Mouse (Mus musculus): ENCODE results near the gene Tnfrsf13c. TPM values are rescaled to one million over a fixed set of nuclear protein-coding genes. Genes with fewer than 3 reads are reported as not detected.

Tnfrsf13c gene
- total RNA-seq, 2 experiments from 2014 or later, result 0.54 to 0.79 TPM

DNA sequence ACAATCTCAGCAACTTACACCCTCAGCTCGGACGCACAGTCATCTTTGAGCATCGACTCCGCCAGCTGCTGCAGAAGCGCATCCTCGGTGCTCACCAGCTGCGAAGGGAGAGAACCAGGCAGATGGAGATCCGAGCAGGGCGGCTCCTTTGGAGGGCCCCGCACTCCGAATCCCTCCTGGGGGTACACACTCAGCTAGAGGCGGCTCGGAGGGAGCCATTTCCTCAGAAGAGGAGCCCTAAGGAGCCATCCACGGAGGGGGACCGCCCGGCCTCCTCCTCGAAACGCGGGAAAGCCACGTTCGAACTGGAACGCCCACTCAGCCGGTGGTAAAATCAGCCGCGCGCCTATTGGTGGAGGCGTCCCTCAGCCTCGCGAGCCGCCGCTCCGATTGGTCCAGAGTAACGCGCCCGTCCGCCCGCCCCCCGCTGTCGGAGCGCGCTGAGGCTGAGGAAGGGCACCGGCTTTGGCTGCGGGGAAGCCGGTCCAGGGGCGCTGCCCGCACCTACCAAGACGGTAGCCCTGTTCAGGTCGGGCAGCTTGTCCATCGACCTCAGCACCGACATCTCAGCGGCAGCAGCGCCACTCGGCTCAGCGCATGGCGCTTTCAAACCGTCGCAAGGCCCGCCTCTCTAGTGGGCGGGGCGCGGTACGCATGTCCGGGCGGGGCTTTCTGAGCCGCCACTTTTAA is 20.1 kb upstream of the Tnfrsf13c start, which contains the start of gene Cenpm:
TSS of gene Cenpm (minus strand) at position 634 of the 690 bp plus-strand sequence.
- peak within 1 kb of the TSS; percentile 43 for H3K27ac ChIP-seq
- peak within 1 kb of the TSS; percentile 85 for H3K4me3 ChIP-seq
- peak; percentile 11; the same call in 1 of the 2 replicates for TF ChIP-seq CTCF (conservative IDR thresholded peaks at IDR 0.05)
- DNase-seq (ENCODE audit: low spot score in 2 of 2), result peak; percentile 89

DNA sequence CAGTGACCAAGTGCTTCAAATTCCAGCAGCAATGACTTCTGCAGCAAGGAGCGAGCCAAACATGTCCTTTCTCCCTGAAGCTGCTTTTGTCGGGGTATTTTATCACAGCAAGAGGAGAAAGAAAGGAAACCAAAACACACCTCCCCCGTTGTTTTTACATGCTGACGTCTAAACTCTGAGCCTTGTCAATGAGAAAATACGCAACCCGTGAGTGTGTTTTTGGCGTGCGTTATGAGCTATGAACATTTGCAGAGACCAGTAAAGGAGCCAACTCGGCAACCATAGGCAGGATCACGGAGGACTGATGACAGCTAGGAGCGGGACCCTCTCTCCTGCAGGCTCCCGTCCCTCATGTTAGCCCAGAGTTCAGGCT is 19.6 kb upstream of the Tnfrsf13c start:
- no peak for DNase-seq (ENCODE audit: low spot score in 2 of 2)
- no peak for TF ChIP-seq CTCF (conservative IDR thresholded peaks at IDR 0.05)
- peak overlapping the region; percentile 85 for H3K4me3 ChIP-seq
- peak overlapping the region; percentile 43; the same call in 1 of the 2 replicates for H3K27ac ChIP-seq

DNA sequence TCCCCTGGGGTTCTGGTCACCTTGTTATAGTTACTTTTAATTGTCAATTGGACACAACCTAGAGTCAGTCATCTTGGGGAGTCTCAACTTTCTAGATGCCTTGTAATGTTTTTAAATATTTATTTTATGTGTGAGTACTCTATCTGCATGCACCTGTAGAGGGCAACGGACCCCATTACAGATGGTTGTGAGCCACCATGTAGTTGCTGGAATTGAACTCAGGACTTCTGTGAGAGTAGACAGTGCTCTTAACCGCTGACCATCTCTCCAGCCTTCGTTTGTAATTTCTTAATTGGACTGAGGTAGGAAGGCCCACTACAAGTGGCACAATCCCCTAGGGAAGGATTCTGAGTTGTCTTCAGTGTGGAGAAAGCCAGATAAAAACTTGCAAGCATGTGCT is 19.1 kb upstream of the Tnfrsf13c start:
- TF ChIP-seq CTCF (conservative IDR thresholded peaks at IDR 0.05), result no peak; the same call in 1 of the 2 replicates
- peak overlapping the region; percentile 85 for H3K4me3 ChIP-seq
- DNase-seq (ENCODE audit: low spot score in 2 of 2), result no peak
- H3K27ac ChIP-seq, result no peak overlapping the region

DNA sequence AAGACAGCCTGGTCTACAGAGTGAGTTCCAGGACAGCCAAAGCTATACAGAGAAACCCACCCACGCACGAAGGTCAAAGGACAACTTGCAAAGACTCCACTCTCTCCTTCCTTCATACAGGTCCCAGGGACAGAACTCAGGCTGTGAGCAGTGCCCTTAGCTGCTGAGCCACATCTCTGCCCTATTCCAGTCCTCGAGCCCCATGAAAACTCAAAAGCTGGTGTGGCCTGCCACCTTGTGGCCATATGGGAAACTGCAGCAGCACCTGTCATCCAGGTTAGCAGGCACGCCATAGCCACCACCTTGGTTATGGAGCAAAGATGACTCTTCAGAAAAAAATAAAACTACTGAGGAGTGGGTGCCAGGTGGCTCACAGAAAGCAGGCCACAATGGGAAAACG is 12.4 kb upstream of the Tnfrsf13c start:
- Histone ChIP-seq H3K4me3 (no peak overlapping the region), H3K27ac (no peak overlapping the region)
- peak; percentile 100 for TF ChIP-seq CTCF (conservative IDR thresholded peaks at IDR 0.05)
- DNase-seq (ENCODE audit: low spot score in 2 of 2), result peak; percentile 76 to 91

DNA sequence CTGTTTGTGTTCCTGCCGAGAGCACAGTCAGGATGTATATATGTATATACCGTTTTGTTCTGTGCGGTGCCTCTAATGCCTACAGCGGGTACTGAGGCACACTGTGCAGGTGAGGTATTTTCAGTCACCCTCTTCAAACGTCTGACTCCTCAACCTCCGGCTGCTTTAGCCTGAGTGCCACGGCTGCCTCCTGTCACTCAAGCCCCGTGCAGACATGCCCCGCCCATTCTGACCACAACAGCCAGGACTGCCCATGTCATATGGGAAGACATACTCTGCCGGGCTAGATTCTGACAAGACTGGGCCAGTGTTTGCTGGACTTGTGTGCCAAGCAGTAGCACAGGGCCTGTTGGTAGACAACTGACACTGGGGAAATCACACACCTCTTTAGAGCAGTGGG is 11.5 kb upstream of the Tnfrsf13c start:
- no peak for TF ChIP-seq CTCF (conservative IDR thresholded peaks at IDR 0.05)
- Histone ChIP-seq H3K4me3 (no peak overlapping the region), H3K27ac (no peak overlapping the region)
- no peak for DNase-seq (ENCODE audit: low spot score in 2 of 2)

DNA sequence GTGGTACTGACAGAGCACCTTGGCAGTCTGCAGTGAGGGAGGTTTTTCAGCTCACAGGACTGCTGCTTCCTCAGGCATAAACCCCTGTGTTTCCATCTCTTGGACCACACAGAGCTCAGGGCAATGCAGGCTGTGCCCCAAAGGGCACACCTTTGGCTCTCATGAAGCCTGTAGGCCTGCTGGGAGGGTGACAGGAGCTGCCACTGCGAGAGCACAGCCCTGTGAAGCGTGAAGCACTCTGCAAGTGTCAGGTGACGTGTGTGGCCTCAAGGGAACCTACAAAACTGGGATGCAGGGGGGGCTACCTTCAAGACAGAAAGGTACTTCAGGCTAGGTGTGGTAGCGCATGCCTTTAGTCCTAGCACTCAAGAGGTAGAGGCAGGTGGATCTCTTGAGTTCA is 8.5 kb upstream of the Tnfrsf13c start:
- H3K27ac ChIP-seq, result no peak overlapping the region
- no peak for DNase-seq (ENCODE audit: low spot score in 2 of 2)
- H3K4me3 ChIP-seq, result no peak overlapping the region
- no peak for TF ChIP-seq CTCF (conservative IDR thresholded peaks at IDR 0.05)

DNA sequence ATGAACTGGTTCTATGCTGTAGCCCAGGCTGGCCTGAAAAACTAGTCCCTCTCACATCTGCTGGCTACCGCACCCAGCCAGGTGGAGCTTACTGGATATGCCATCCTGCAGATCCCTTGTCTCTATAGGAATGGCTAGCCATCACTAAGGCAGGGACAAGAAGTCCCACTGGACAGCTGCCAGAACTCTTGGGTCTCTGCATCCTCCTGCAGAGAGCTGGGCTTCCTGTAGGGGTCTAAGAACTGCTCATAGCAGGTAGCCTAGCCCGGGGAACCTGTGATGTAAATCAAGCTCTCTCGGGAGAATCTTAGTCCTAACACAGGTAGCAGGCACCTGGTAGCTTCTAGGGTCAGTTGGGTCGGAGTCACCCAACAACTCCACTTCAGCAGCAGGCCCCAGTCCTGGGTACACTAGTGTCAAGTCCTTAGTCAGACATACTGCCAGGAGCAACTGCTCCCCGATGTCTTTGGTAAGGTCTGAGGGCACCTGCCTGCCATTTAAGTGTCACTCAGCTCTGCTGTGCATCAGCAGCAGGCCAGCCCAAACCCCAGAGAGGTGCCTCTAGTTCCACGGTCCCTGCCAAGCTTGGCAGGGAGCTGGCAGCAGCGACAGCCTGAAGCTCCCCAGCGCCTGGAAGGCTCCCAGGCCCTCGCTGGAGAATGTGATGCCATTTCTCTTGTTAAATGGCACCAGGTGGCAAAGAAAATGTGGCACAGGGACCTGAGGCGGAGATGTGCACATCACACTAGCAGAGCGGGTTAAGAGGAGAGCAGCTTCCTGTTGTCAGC is 7.6 kb upstream of the Tnfrsf13c start:
- H3K27ac ChIP-seq, result no peak overlapping the region
- peak; percentile 22; the same call in 1 of the 2 replicates for TF ChIP-seq CTCF (conservative IDR thresholded peaks at IDR 0.05)
- peak in 1 of 2 experiments; percentile 55 for DNase-seq (ENCODE audit: low spot score in 2 of 2)

DNA sequence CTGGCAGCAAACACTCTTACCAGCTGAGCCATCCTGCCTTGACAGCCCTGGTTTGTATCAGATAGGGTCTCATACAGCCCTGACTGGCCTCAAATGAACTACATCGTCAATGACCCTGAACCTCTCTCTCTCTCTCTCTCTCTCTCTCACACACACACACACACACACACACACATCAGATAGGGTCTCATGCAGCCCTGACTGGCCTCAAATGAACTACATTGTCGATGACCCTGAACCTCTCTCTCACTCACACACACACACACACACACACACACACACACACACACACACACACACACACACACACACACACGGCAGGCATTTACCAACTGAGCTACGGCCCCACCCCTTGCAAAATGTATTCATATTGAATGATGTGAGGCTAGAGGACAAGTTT is 6.9 kb upstream of the Tnfrsf13c start:
- no peak for TF ChIP-seq CTCF (conservative IDR thresholded peaks at IDR 0.05)
- H3K4me3 ChIP-seq, result no peak overlapping the region
- no peak for DNase-seq (ENCODE audit: low spot score in 2 of 2)
- H3K27ac ChIP-seq, result no peak overlapping the region

More for the DNA sequence above, 7.6 kb upstream of the Tnfrsf13c start:
- H3K4me3 ChIP-seq, result no peak overlapping the region

DNA sequence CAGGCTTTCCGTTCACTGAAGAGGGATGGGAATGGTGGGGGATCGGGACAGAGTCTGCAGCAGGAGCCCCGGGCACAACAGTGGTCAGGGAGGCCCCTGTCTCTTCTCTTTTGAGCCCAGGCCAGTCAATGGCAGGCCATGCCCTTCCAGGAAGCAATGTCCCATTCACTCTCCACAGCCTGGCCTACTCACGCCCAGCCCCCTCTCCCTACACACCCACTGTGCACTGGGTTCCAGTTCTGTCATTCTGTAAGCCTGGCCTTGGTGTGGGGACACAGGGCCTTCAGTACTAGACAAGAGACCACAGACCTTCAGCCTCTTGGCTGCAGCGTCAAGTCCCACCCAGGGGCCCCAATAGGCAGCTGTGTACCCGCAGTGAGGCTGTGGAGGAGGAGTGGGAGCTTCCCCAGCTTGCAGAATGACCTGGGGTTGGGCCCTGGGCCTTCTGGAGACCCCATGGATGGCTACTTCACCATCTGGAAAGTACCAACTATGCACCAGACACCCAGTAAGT is 6.0 kb upstream of the Tnfrsf13c start:
- Histone ChIP-seq H3K4me3 (no peak overlapping the region), H3K27ac (no peak overlapping the region)
- no peak for TF ChIP-seq CTCF (conservative IDR thresholded peaks at IDR 0.05)
- DNase-seq (ENCODE audit: low spot score in 2 of 2), result no peak

DNA sequence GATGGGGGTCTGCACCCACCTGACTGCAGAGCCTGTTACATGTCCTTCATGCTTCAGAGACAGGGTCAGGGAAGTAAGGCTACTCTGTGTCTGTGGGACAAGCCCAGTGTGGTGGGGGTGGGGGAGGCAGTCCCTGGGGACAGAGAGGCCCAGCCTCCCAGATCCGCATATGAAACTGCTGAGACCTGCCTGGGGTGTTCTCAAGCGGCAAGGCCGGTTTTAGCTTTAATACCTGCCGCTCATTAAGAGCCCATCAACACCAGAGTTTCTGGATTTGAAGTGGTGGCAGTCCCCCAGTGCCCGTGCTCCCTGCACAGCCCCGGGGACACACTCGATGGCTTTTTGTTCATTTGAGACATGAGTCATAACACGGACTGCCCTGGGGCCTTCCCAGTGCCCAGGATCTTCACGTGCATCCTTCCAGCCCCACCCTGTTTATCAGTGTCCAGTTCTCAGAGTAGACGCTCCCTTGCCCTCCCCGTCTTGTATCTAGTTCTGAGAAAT is 5.4 kb upstream of the Tnfrsf13c start:
- no peak overlapping the region for H3K27ac ChIP-seq
- TF ChIP-seq CTCF (conservative IDR thresholded peaks at IDR 0.05), result no peak
- H3K4me3 ChIP-seq, result no peak overlapping the region
- no peak for DNase-seq (ENCODE audit: low spot score in 2 of 2)

DNA sequence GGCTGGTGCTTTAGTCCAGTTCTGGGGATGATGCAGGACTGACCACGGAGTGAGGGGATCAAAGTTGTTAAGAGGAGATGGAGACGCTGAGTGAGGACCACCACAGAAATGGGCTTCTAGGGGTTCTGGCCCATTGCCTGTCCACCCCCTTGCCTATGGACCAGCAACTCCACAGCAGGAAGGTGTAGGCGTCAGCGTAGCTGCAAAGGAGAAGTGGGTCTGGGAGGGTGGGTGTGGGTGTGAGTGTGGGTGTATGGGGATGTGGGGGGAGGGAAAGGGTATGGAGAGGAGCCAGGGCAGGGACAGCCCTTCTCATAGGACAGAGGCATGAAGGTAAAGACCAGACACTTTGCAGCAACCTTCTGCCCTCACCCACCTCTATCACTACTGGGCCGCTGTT is 1.6 kb upstream of the Tnfrsf13c start:
- no peak overlapping the region for H3K27ac ChIP-seq
- no peak for TF ChIP-seq CTCF (conservative IDR thresholded peaks at IDR 0.05)
- no peak for DNase-seq (ENCODE audit: low spot score in 2 of 2)
- H3K4me3 ChIP-seq, result no peak overlapping the region

DNA sequence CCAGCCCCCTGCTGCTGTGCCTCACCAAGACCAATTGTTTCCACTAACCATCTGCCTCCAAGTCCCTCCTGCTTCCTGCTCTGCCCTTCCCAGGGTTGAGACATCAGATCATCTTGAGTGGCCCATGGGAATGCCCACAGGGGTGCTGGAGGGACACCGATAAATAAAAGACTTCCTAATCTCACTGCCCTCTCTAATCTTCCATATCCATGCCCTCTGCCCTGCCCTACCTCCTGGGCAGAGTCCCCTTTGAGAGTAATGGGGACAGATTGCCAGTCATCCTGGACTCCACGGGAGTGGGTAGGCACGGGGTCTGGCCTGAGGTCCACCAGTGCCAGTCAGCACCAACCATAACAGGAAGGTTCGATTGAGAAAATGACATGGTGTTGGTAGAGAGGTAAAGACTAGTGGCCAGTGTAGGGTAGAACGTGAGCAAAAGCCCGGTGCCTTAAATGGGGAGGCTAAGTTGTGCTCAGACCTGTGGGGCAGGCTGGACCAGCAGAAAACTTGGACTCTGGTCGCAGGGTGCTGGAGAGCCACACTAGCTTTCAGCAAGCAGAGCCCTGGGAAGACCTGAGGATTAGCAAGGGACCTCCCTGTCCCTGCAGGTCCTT is 540 bp upstream of the Tnfrsf13c start:
- TF ChIP-seq CTCF (conservative IDR thresholded peaks at IDR 0.05), result no peak
- no peak for DNase-seq (ENCODE audit: low spot score in 2 of 2)
- H3K4me3 ChIP-seq, result no peak overlapping the region

DNA sequence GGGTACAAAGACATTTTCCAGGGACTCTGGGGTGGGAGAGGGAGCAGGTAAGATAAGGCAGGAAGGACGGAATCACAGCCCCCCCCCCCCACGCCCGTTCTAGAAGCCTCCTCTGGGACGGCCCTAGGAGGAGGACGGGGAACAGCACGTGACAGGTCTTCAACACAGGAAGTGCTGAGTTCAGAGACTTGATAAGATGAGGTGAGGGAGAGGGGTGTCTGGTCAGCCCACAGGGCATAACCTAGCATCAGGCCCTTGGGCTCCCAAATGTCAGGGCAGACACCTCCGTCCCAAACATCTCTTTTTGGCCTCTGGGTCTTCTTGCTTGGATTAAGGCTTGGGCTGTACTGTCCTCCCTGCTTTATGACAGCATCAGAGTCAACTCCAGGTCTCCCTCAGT is 918 bp downstream of the Tnfrsf13c start:
- no peak for TF ChIP-seq CTCF (conservative IDR thresholded peaks at IDR 0.05)
- Histone ChIP-seq H3K27ac (no peak overlapping the region), H3K4me3 (no peak overlapping the region)
- DNase-seq (ENCODE audit: low spot score in 2 of 2), result no peak

More for the DNA sequence above, 540 bp upstream of the Tnfrsf13c start:
- no peak overlapping the region for H3K27ac ChIP-seq
